Mouse (Mus musculus) CH12.LX (cell line): Measurements from ENCODE around the gene Ccdc51.

Source experiments
- CHD2 ChIP-seq: IDR thresholded peaks from 2 replicates; pipeline ENCODE4 v1.6.1; 2011; ENCODE audit warnings: low read length, improper control_type of control experiment
- CTCF ChIP-seq, 2 experiments: IDR thresholded peaks in 1 of 2; conservative IDR thresholded peaks in 1 of 2; 2 replicates each; pipeline ENCODE4 v1.5.1; 2011 to 2012; ENCODE audit warnings: low read depth in 2 of 2, low read length in 2 of 2, improper control_type of control experiment in 1 of 2, inconsistent platforms in 1 of 2, mild to moderate bottlenecking in 1 of 2, moderate library complexity in 1 of 2
- ELF1 ChIP-seq: IDR thresholded peaks from 2 replicates; pipeline ENCODE4 v1.6.1; 2014; ENCODE audit warnings: low read depth, mild to moderate bottlenecking, inconsistent platforms, low read length, improper control_type of control experiment
- SIN3A ChIP-seq: IDR thresholded peaks from 2 replicates; pipeline ENCODE4 v1.6.1; 2012; ENCODE audit warnings: low read length, improper control_type of control experiment, inconsistent platforms
- ZC3H11A ChIP-seq: IDR thresholded peaks from 2 replicates; pipeline ENCODE4 v1.6.1; 2012; ENCODE audit warnings: low read depth, mild to moderate bottlenecking, inconsistent platforms, low read length, improper control_type of control experiment

GRCm38 (mm10) chr9:109128211-109128610 lies 45.9 kb downstream of the Ccdc51 start:
- TF ChIP-seq SIN3A (no peak), CHD2 (no peak), CTCF (conservative IDR thresholded peaks at IDR 0.05 in 1 of 2, IDR thresholded peaks at IDR 0.05 in 1 of 2; ENCODE audit: low read depth in 2 of 2, low read length in 2 of 2) (peak; percentile 18 to 28; a peak in 1 of 4 replicates), ELF1 (no peak), ZC3H11A (no peak)
